1 mouse cellular context compared by ENCODE assay signal in genomic region chr8:84249257-84250170, GRCm38 (mm10).
TF ChIP-seq lines count a peak whose summit lies in the region.

D8Ertd738e (minus strand) TSS chr8:84249719.

TF ChIP-seq in CH12.LX, 34 proteins besides CTCF, POLR2A, EP300 and RAD21 (continued from another document):
- TF ChIP-seq ZNF384 (IDR thresholded peaks at IDR 0.05; ENCODE audit: low read depth, low read length) (no peak), E2F4 (IDR thresholded peaks at IDR 0.05; ENCODE audit: insufficient replicate concordance, low read depth, low read length) (no peak), UBTF (IDR thresholded peaks at IDR 0.05; ENCODE audit: low read depth, low read length) (no peak), IRF4 (IDR thresholded peaks at IDR 0.05; ENCODE audit: low read depth, low read length) (peak; percentile 44; the same call in 1 of the 2 replicates), NELFE (IDR thresholded peaks at IDR 0.05; ENCODE audit: low read depth, low read length) (peak; percentile 84), MAFK (IDR thresholded peaks at IDR 0.05; ENCODE audit: insufficient replicate concordance, low read length) (no peak), MYC (IDR thresholded peaks at IDR 0.05; ENCODE audit: low read depth, low read length) (peak; percentile 66; the same call in 1 of the 2 replicates), JUND (conservative IDR thresholded peaks at IDR 0.05; ENCODE audit: low read depth, low read length) (no peak), GABPA (IDR thresholded peaks at IDR 0.05; ENCODE audit: insufficient replicate concordance, low read depth, low read length) (no peak), USF1 (IDR thresholded peaks at IDR 0.05; ENCODE audit: low read depth, low read length) (peak; percentile 69), POLR2AphosphoS2 (IDR thresholded peaks at IDR 0.05; ENCODE audit: low read depth, low read length) (peak; percentile 99), MAZ (IDR thresholded peaks at IDR 0.05; ENCODE audit: low read depth, low read length) (no peak), ZMIZ1 (IDR thresholded peaks at IDR 0.05; ENCODE audit: low read depth, low read length) (peak; percentile 82), MEF2A (IDR thresholded peaks at IDR 0.05; ENCODE audit: borderline replicate concordance, low read depth, low read length) (peak; percentile 50; the same call in 1 of the 2 replicates), ELF1 (IDR thresholded peaks at IDR 0.05; ENCODE audit: low read depth, low read length) (peak; percentile 97), ETS1 (conservative IDR thresholded peaks at IDR 0.05; ENCODE audit: low read depth, low read length) (peak; percentile 55; the same call in 1 of the 2 replicates), MAX (IDR thresholded peaks at IDR 0.05; ENCODE audit: low read length) (peak; percentile 90), NRF1 (IDR thresholded peaks at IDR 0.05; ENCODE audit: low read depth, low read length) (peak; percentile 64), SIN3A (IDR thresholded peaks at IDR 0.05; ENCODE audit: low read length) (peak; percentile 97), TBP (conservative IDR thresholded peaks at IDR 0.05; ENCODE audit: low read depth, low read length) (0 out of 2 replicates have a peak, but pooled peaks have one; percentile 42), MXI1 (IDR thresholded peaks at IDR 0.05; ENCODE audit: low read depth, low read length) (peak; percentile 90)
